In the genomic region with DNA sequence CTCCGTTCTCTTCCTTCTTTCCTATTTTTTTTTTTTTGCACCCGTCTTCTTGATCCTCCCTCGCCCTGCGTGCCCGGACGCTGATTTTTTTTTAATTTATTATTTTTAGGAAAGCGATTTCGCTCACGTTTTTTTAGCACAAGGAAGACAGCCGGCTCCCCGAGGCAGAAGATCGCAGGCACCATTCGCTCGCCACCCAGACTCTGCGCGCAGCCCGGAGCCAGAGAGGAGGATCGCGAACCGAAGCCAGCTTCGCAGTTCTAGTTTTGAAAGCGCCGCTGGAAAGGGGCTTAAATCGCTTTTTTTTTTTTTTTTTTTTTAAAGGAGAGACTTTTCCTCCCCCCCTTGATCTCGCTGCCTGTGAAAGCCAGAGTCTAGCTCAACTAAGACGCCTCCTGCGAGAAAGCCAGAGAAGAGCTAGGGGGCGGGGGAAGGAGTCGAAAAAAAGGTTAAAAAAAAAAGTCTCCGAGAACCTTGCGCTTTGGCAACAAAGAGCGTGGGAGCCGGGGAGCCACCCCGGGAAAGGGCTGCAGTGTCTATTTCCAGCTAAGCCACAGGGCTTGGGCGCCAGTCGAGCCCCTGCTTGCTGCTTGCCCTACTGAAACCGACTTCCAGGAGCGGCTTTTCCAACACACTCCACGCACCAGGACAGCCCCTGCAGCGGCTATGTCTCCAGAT, we compare ENCODE assay signal across 8 mouse cellular contexts. TPM values are rescaled to one million over a fixed set of nuclear protein-coding genes. Genes with fewer than 3 reads are reported as not detected.
DNase-seq lines count a peak whose midpoint lies in the region; ATAC-seq and TF ChIP-seq lines count a peak whose summit lies in the region.

No protein-coding gene starts in this region.

- intact Hi-C loops in left cerebral cortex, adult 2 months (cut with DNase I): loop anchor here (5.0 kb wide), 2 partner anchors 166 to 766 kb away; no protein-coding TSS in a partner anchor

- H3K4me2 ChIP-seq in embryonic facial prominence, embryonic 14.5 days (ENCODE audit: low read depth, low read length): peak overlapping the region; percentile 93
- H3K4me2 ChIP-seq in lung, embryonic 15.5 days: peak overlapping the region; percentile 81

- peak overlapping the region; percentile 90 for H3K9ac ChIP-seq in embryonic facial prominence, embryonic 14.5 days (ENCODE audit: low read depth, low read length)
- H3K9ac ChIP-seq in lung, embryonic 15.5 days: peak overlapping the region; percentile 85

- TF ChIP-seq CTCF in left cerebral cortex, adult 2 months (IDR thresholded peaks at IDR 0.05): no peak

- H3K27me3 ChIP-seq in embryonic facial prominence, embryonic 14.5 days (replicated peaks; ENCODE audit: control insufficient read depth, insufficient read depth, low read length): peaks cover 38% of the 10 kb centered on the region
- peaks cover 100% of the 10 kb centered on the region for H3K27me3 ChIP-seq in hindbrain, embryonic 10.5 days (ENCODE audit: insufficient read depth, poor library complexity, severe bottlenecking)
- H3K27me3 ChIP-seq in lung, embryonic 15.5 days: peaks cover 51% of the 10 kb centered on the region

- ATAC-seq in embryonic facial prominence, embryonic 14.5 days (ENCODE audit: low read depth): no peak
- ATAC-seq in lung, embryonic 15.5 days (ENCODE audit: borderline replicate concordance, extremely low read depth, low FRiP score, low TSS enrichment): no peak

- no peaks in the 10 kb centered on the region for H3K9me3 ChIP-seq in embryonic facial prominence, embryonic 14.5 days (ENCODE audit: control insufficient read depth, low read length)
- no peaks in the 10 kb centered on the region for H3K9me3 ChIP-seq in hindbrain, embryonic 10.5 days
- H3K9me3 ChIP-seq in lung, embryonic 15.5 days: no peaks in the 10 kb centered on the region

- H3K36me3 ChIP-seq in embryonic facial prominence, embryonic 14.5 days (ENCODE audit: control insufficient read depth, insufficient read depth, low read length): peaks cover 15% of the 10 kb centered on the region
- no peaks in the 10 kb centered on the region for H3K36me3 ChIP-seq in hindbrain, embryonic 10.5 days
- no peaks in the 10 kb centered on the region for H3K36me3 ChIP-seq in lung, embryonic 15.5 days

- peak overlapping the region; percentile 40 for H3K4me3 ChIP-seq in left cerebral cortex, adult 2 months
- H3K4me3 ChIP-seq in embryonic facial prominence, embryonic 14.5 days (ENCODE audit: low read depth, low read length): peak overlapping the region; percentile 51
- peak overlapping the region; percentile 52 for H3K4me3 ChIP-seq in hindbrain, embryonic 10.5 days
- H3K4me3 ChIP-seq in lung, embryonic 15.5 days: peak overlapping the region; percentile 66

- DNase-seq in left cerebral cortex, adult 2 months (ENCODE audit: extremely low spot score in 1 of 2, low spot score in 2 of 2): no peak
- no peak for DNase-seq in left cerebral cortex, adult 18-20 months (ENCODE audit: low spot score in 2 of 2)
- peak; percentile 82 for DNase-seq in embryonic facial prominence, embryonic 14.5 days (ENCODE audit: low spot score)
- DNase-seq in hindbrain, embryonic 10.5 days (ENCODE audit: low spot score): peak; percentile 54
- DNase-seq in cerebellum, postnatal 36 days: no peak
- no peak for DNase-seq in thymus, postnatal 36 days
- DNase-seq in spleen, adult 12 weeks (ENCODE audit: low spot score): no peak

- peak overlapping the region; percentile 47 for H3K27ac ChIP-seq in left cerebral cortex, adult 2 months
- H3K27ac ChIP-seq in embryonic facial prominence, embryonic 14.5 days (replicated peaks; ENCODE audit: low read depth, low read length): peak overlapping the region; percentile 98
- H3K27ac ChIP-seq in hindbrain, embryonic 10.5 days: peak overlapping the region; percentile 77; the same call in 1 of the 2 replicates
- peak overlapping the region; percentile 98 for H3K27ac ChIP-seq in lung, embryonic 15.5 days

- peaks cover 16% of the 10 kb centered on the region; the same call in 1 of the 2 replicates for H3K4me1 ChIP-seq in embryonic facial prominence, embryonic 14.5 days (ENCODE audit: control insufficient read depth, insufficient read depth, low read length)
- peaks cover 33% of the 10 kb centered on the region for H3K4me1 ChIP-seq in hindbrain, embryonic 10.5 days (replicated peaks)
- H3K4me1 ChIP-seq in lung, embryonic 15.5 days: peaks cover 34% of the 10 kb centered on the region

- WGBS in embryonic facial prominence, embryonic 14.5 days: under 1% methylated on average over 40 of the region's 40 CpGs
- under 1% methylated on average over 40 of the region's 40 CpGs for WGBS in hindbrain, embryonic 10.5 days
- under 1% methylated on average over 40 of the region's 40 CpGs for WGBS in lung, embryonic 15.5 days

RNA-seq across cellular contexts. Expression of gene Tbx3, which starts 0.8 kb away (rescaled TPM):
- 1 to 10 TPM; 3.1 to 5.5 TPM for total RNA-seq in left cerebral cortex, adult 2 months (2021)
- total RNA-seq in left cerebral cortex, adult 18-20 months (2021): 1 to 10 TPM; 4.5 to 5.5 TPM
- 22.6 and 31.5 TPM in 2 replicates for polyA plus RNA-seq in embryonic facial prominence, embryonic 14.5 days (2014; fragmentation: Nextera tagmentation; extraction: Ambion mirVana)
- polyA plus RNA-seq in hindbrain, embryonic 10.5 days (2016; fragmentation: Nextera tagmentation; extraction: Ambion mirVana): 5.8 and 13.0 TPM in 2 replicates
- polyA plus RNA-seq in lung, embryonic 15.5 days (2015; fragmentation: Nextera tagmentation; extraction: Ambion mirVana): 59.7 and 63.9 TPM in 2 replicates

Comparison
In these comparisons a context has a peak if more than half of its experiments do, and no peak if none do; other contexts are left out.
1. DNase-seq: peak in embryonic facial prominence, embryonic 14.5 days (single experiment) and hindbrain, embryonic 10.5 days (single experiment); none in left cerebral cortex, adult 2 months (0 of 2), left cerebral cortex, adult 18-20 months (0 of 2), cerebellum, postnatal 36 days (0 of 2), thymus, postnatal 36 days (0 of 2) and spleen, adult 12 weeks (single experiment).
2. H3K27ac ChIP-seq: peak in every context shown above with its lines; median percentile 98 in embryonic facial prominence, embryonic 14.5 days; 98 in lung, embryonic 15.5 days; 77 in hindbrain, embryonic 10.5 days; 47 in left cerebral cortex, adult 2 months.
3. Peak in every context shown above with its lines, with median percentiles within 50 percentile points of each other: H3K4me3 ChIP-seq.